Comparison of ENCODE assay signal across 12 mouse cellular contexts in genomic region chr1:33610026-33610721, GRCm38 (mm10). TPM values are rescaled to one million over a fixed set of nuclear protein-coding genes. Genes with fewer than 3 reads are reported as not detected.
DNase-seq lines count a peak whose midpoint lies in the region; ATAC-seq and TF ChIP-seq lines count a peak whose summit lies in the region.
"Had no signal": no experiment of that assay in that cellular context is flagged by ENCODE, and none has a peak within 500 bp of the region (broad histone marks: within the 10 kb centered on the region; RNA-seq: fewer than 3 reads in every experiment).

No protein-coding gene starts in this region.

- no peak for TF ChIP-seq CTCF in brain, embryonic 14.5 days (IDR thresholded peaks at IDR 0.05; ENCODE audit: borderline replicate concordance, extremely low read depth, insufficient read depth, insufficient read length)
- no peak for TF ChIP-seq CTCF in forebrain, postnatal 0 days (IDR thresholded peaks at IDR 0.05; ENCODE audit: low read depth)

- no peak overlapping the region for H3K4me2 ChIP-seq in hindbrain, embryonic 15.5 days
- peak overlapping the region; percentile 4; the same call in 1 of the 2 replicates for H3K4me2 ChIP-seq in forebrain, postnatal 0 days (ENCODE audit: low read depth)
- no peak overlapping the region for H3K4me2 ChIP-seq in midbrain, embryonic 14.5 days (ENCODE audit: low read length)

- no peak for TF ChIP-seq POLR2A in brain, embryonic 14.5 days (IDR thresholded peaks at IDR 0.05; ENCODE audit: borderline replicate concordance, extremely low read depth, insufficient read depth, insufficient read length, poor library complexity, severe bottlenecking)

- H3K27ac ChIP-seq in hindbrain, embryonic 15.5 days (replicated peaks) = 0 out of 2 replicates have a peak overlapping the region, but pooled peaks have one; percentile 16
- H3K27ac ChIP-seq in hindbrain, embryonic 10.5 days = no peak overlapping the region
- H3K27ac ChIP-seq in forebrain, postnatal 0 days (ENCODE audit: low read depth, low read length) = peak overlapping the region; percentile 42
- H3K27ac ChIP-seq in midbrain, embryonic 14.5 days (replicated peaks; ENCODE audit: low read depth, low read length) = no peak overlapping the region
- H3K27ac ChIP-seq: embryonic facial prominence, embryonic 10.5 days had no signal

- H3K4me1 ChIP-seq in hindbrain, embryonic 15.5 days (replicated peaks) = peaks cover 4% of the 10 kb centered on the region
- peaks cover 5% of the 10 kb centered on the region for H3K4me1 ChIP-seq in hindbrain, embryonic 10.5 days (replicated peaks)
- H3K4me1 ChIP-seq in forebrain, postnatal 0 days (ENCODE audit: insufficient read depth) = 0 out of 2 replicates have a peak, but pooled peaks cover 5% of the 10 kb centered on the region
- peaks cover 15% of the 10 kb centered on the region for H3K4me1 ChIP-seq in midbrain, embryonic 14.5 days (ENCODE audit: control insufficient read depth, insufficient read depth, low read length)

- H3K9ac ChIP-seq in hindbrain, embryonic 15.5 days = no peak overlapping the region
- peak overlapping the region; percentile 10; the same call in 1 of the 2 replicates for H3K9ac ChIP-seq in forebrain, postnatal 0 days
- no peak overlapping the region for H3K9ac ChIP-seq in midbrain, embryonic 14.5 days (replicated peaks; ENCODE audit: low read length)

- DNase-seq in hindbrain, embryonic 10.5 days (ENCODE audit: low spot score) = no peak
- peak; percentile 72 for DNase-seq in brain, embryonic 14.5 days (ENCODE audit: low read depth)
- peak; percentile 47 for DNase-seq in forebrain, postnatal 0 days
- DNase-seq in midbrain, embryonic 14.5 days = peak; percentile 53
- DNase-seq in cerebellum, adult 18-20 months = no peak
- DNase-seq: adrenal gland, postnatal 36 days; cerebellum, adult 9-10 months; heart, adult 11 months; kidney, postnatal 10 days had no signal

- no peaks in the 10 kb centered on the region for H3K36me3 ChIP-seq in hindbrain, embryonic 15.5 days
- H3K36me3 ChIP-seq in hindbrain, embryonic 10.5 days = peaks cover 15% of the 10 kb centered on the region
- no peaks in the 10 kb centered on the region for H3K36me3 ChIP-seq in forebrain, postnatal 0 days (ENCODE audit: insufficient read depth)
- no peaks in the 10 kb centered on the region for H3K36me3 ChIP-seq in midbrain, embryonic 14.5 days (ENCODE audit: control insufficient read depth, insufficient read depth, low read length)

- WGBS in hindbrain, embryonic 15.5 days = 61% methylated on average over 14 of the region's 14 CpGs
- 83% methylated on average over 14 of the region's 14 CpGs for whole genome bisulfite sequencing in hindbrain, embryonic 10.5 days
- WGBS in forebrain, postnatal 0 days = 23% methylated on average over 14 of the region's 14 CpGs
- WGBS in midbrain, embryonic 14.5 days = 36% methylated on average over 14 of the region's 14 CpGs

- no peak for ATAC-seq in hindbrain, embryonic 15.5 days (ENCODE audit: low FRiP score, low read depth)
- peak; percentile 84 for ATAC-seq in forebrain, postnatal 0 days
- ATAC-seq in midbrain, embryonic 14.5 days (ENCODE audit: low FRiP score, low TSS enrichment) = peak; percentile 19; the same call in 1 of the 2 replicates
- no peak for ATAC-seq in cerebellum, adult (ENCODE audit: insufficient number of reproducible peaks, low FRiP score, low TSS enrichment)

- H3K9me3 ChIP-seq in hindbrain, embryonic 15.5 days = no peaks in the 10 kb centered on the region
- peaks cover 7% of the 10 kb centered on the region for H3K9me3 ChIP-seq in hindbrain, embryonic 10.5 days
- no peaks in the 10 kb centered on the region for H3K9me3 ChIP-seq in forebrain, postnatal 0 days (ENCODE audit: low read length)
- H3K9me3 ChIP-seq in midbrain, embryonic 14.5 days (ENCODE audit: control insufficient read depth, low read length) = no peaks in the 10 kb centered on the region
- H3K9me3 ChIP-seq: embryonic facial prominence, embryonic 10.5 days had no signal

- no peaks in the 10 kb centered on the region for H3K27me3 ChIP-seq in hindbrain, embryonic 15.5 days
- H3K27me3 ChIP-seq in hindbrain, embryonic 10.5 days (ENCODE audit: insufficient read depth, poor library complexity, severe bottlenecking) = no peaks in the 10 kb centered on the region
- H3K27me3 ChIP-seq in forebrain, postnatal 0 days (ENCODE audit: insufficient read depth, low read length) = no peaks in the 10 kb centered on the region
- H3K27me3 ChIP-seq in midbrain, embryonic 14.5 days (ENCODE audit: control insufficient read depth, insufficient read depth, low read length) = no peaks in the 10 kb centered on the region

- H3K4me3 ChIP-seq in hindbrain, embryonic 15.5 days = no peak overlapping the region
- H3K4me3 ChIP-seq in hindbrain, embryonic 10.5 days = no peak overlapping the region
- H3K4me3 ChIP-seq in forebrain, postnatal 0 days (ENCODE audit: low read depth, low read length) = no peak overlapping the region
- H3K4me3 ChIP-seq in midbrain, embryonic 14.5 days (replicated peaks; ENCODE audit: low read depth, low read length) = no peak overlapping the region
- H3K4me3 ChIP-seq: embryonic facial prominence, embryonic 10.5 days had no signal

RNA-seq across cellular contexts. Expression of gene Prim2, which starts 59.4 kb away (rescaled TPM):
- 22.6 and 24.3 TPM in 2 replicates for polyA plus RNA-seq in hindbrain, embryonic 15.5 days (2015; fragmentation: Nextera tagmentation; extraction: Ambion mirVana)
- 44.4 and 54.4 TPM in 2 replicates for polyA plus RNA-seq in hindbrain, embryonic 10.5 days (2016; fragmentation: Nextera tagmentation; extraction: Ambion mirVana)
- 22.4 and 26.5 TPM in 2 replicates for polyA plus RNA-seq in brain, embryonic 14.5 days (2012; rRNA removed)
- 26.9 and 33.4 TPM in 2 replicates for total RNA-seq in forebrain, postnatal 0 days (2014; rRNA removed)
- polyA plus RNA-seq in forebrain, postnatal 0 days (2015; fragmentation: Nextera tagmentation; extraction: Ambion mirVana) = 17.8 and 18.3 TPM in 2 replicates
- polyA plus RNA-seq in midbrain, embryonic 14.5 days (2014; fragmentation: Nextera tagmentation; extraction: Ambion mirVana) = 22.5 and 25.4 TPM in 2 replicates

Comparison
In these comparisons a context has a peak if more than half of its experiments do, and no peak if none do; other contexts are left out.
1. H3K27ac ChIP-seq: peak in hindbrain, embryonic 15.5 days (single experiment) and forebrain, postnatal 0 days (single experiment); none in hindbrain, embryonic 10.5 days (single experiment) and midbrain, embryonic 14.5 days (single experiment).
2. ATAC-seq: peak in forebrain, postnatal 0 days (single experiment) and midbrain, embryonic 14.5 days (single experiment); none in hindbrain, embryonic 15.5 days (single experiment) and cerebellum, adult (single experiment).
3. DNase-seq: peak in brain, embryonic 14.5 days (single experiment), forebrain, postnatal 0 days (single experiment) and midbrain, embryonic 14.5 days (single experiment); none in hindbrain, embryonic 10.5 days (single experiment) and cerebellum, adult 18-20 months (0 of 2).